Mouse (Mus musculus) frontal cortex, postnatal 36 days (tissue): ENCODE data around the gene Pard3b.

Experiments
- DNase-seq, 2 experiments: peaks; one replicate each; pipeline ENCODE4 v3.0.0; 2022; ENCODE audit warnings: low spot score in 2 of 2

Gene Pard3b

GRCm38 (mm10) chr1:62449193-62449875 is 810.7 kb downstream of the Pard3b start:
- DNase-seq = no peak

DNA sequence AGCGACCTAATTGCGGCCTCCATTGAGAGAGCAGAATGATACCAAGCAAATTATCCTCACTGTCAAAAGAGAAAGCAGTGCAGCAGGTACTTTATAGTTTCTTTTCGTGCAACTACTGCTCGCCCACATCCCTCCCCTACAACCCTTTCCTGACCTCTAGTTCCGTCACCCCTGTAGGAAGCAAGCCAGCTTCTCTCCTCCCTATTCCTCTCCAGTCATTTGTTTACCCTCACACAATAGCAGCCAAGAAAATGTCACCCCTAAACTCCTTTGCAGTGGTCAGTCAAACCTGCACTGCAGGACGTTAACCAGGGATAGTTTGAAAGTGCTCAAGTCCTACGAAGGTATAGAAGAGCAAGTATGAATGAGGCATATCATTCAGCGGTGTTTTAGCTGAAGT is 826.9 kb downstream of the Pard3b start:
- no peak for DNase-seq

DNA sequence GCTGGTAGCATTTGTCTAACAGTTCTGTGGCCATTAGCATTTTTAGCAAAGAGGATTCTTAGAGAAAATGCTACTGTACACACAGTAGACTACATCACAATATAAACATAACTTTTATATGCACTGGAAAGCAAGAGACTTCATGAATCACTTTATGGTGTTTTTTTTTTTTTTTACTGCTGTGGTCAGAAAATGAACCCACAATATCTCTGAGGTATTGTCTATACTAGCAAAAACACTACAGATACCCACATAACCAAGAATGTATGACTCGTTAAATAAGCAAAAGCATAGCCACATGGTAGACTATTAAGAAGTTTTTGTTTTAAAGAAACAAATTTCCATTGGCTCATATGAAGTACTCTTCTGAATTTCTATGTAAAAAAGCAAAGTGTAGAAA is 827.9 kb downstream of the Pard3b start:
- no peak for DNase-seq

DNA sequence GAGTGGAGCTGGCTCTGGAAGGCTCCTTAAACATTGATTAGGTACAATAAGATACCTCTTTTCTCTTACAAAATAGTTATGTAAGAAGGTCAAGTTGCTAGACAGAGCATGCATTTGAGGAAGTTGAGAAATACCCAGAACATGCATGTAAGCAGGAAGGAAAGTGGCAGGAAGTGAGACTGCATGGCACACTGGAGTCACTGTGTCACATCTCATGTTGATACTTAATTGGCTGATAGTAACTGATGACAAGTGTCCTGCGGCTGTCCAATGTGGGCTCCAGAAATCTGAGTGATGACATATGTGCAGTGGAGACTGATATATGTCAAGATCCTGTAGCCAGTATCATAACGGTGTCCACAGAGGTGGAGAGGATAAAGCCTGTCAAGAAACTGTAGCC is 844.4 kb downstream of the Pard3b start:
- no peak for DNase-seq

DNA sequence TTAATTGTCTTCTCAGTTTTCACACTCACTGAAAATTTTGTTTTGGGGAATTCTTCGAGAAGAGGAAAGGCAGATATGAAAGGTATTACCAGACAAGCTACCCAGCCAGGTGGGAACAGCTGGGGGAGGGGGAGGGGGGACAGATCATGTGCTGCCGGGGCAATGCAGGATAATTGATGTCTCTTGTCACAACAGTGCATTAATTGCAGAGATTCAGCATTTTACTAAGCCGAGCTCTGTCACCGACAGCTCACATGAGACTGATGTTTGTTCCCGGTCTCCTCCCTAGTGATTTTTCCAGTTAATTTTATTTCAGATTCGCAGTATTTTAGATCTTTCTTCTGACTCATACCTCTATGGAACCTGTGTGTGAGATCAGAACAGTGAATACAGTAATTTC is 850.2 kb downstream of the Pard3b start:
- no peak for DNase-seq

DNA sequence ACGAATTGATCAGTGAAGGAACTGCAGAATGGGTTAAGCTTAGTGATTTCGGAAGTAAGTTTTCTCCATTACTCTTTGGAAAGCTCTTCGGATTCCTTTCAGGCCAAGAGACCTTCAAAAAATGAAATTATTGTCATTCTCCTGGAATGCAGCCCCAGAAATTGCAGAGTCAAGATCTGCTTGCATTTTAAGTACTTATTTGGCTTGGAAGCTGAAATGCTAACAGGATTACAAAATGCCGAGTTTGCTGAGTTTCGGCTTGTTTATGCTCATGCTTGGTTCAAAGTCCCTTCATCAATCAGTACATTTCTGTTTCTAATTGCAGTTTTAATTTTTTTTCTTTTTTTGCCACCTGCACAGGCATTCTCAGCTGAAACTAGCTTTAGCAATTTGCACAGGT is 860.5 kb downstream of the Pard3b start:
- DNase-seq = no peak

- DNase-seq = no peak
These were observed 871.9 kb downstream of the Pard3b start for GRCm38 (mm10) chr1:62510501-62510900.

- no peak for DNase-seq
These were observed 873.1 kb downstream of the Pard3b start for GRCm38 (mm10) chr1:62511681-62512080.

DNA sequence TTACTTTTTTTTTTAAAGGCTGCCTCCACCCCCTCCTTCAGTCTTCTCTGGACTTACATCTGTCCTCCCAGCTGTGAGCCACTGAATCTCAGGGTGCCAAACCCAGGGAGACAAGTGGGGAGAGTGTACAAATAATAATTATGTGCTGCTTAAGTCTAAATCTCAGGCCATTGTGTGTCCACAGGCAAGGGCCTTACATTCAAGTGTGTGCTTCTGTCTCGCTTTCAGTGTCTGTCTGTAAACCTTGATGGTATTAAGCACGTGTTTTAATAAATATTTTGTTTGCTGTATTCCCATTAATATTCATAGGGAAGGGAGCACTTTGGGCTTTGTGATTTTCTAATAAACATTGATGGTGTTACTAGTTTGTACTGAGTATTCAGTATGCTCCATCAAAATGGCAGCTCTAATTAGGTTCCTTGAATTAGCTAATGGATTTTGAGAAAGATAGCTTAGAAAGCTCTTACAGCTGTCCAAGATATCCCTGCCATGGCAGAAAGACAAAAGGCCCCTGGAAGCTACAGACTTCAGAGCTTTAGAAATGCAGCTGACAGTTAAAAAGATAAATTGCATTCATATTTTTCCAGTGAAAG is 880.1 kb downstream of the Pard3b start:
- no peak for DNase-seq

DNA sequence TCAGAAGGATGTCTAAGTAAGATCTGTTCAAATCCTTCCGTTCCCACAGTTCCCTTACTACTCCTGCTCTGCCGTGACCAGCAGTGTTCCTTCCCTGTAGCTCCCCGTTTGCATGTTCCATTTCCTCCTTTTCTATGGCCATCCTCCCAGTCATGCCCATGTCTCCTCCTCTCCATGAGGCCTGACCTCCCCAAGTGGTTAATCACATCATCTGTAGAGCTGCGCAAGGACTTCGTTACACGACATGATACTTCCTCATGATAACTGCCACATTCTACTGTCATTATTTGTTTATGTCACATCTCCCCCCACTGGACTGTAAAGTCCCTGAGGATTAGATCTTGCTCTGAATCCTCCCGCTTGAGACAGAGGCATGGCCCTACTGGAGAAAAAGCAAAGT is 882.7 kb downstream of the Pard3b start:
- no peak for DNase-seq

DNA sequence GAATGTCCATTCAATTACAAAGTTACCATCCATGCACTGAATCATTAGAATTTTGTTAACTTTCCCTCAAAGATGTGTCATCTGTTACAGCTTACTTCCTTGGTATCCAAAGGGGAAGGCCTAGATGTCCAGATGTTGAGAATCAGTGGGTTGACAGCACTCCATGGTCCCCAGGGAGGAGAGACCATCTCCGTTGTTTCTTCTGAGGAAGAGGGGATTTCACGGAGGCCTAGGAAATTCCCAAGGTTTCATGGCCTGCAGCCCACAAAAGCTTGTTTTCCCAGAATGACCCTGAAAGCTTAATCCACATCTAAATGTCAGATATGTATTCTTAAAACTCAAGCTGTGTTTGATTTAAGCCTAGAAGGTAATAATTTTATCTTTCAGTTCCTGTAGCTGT is 884.1 kb downstream of the Pard3b start:
- DNase-seq = no peak

- no peak for DNase-seq
These were observed 889.2 kb downstream of the Pard3b start for GRCm38 (mm10) chr1:62527788-62528187.

GRCm38 (mm10) chr1:62529941-62530340 is 891.3 kb downstream of the Pard3b start:
- DNase-seq = no peak

GRCm38 (mm10) chr1:62532426-62533126 is 894.0 kb downstream of the Pard3b start:
- no peak for DNase-seq

- no peak for DNase-seq
These were observed 910.3 kb downstream of the Pard3b start for GRCm38 (mm10) chr1:62548953-62549352.

- DNase-seq = no peak
These were observed 911.9 kb downstream of the Pard3b start for GRCm38 (mm10) chr1:62550546-62550945.

GRCm38 (mm10) chr1:62551516-62551915 is 912.9 kb downstream of the Pard3b start:
- peak; percentile 18 to 24 for DNase-seq

DNA sequence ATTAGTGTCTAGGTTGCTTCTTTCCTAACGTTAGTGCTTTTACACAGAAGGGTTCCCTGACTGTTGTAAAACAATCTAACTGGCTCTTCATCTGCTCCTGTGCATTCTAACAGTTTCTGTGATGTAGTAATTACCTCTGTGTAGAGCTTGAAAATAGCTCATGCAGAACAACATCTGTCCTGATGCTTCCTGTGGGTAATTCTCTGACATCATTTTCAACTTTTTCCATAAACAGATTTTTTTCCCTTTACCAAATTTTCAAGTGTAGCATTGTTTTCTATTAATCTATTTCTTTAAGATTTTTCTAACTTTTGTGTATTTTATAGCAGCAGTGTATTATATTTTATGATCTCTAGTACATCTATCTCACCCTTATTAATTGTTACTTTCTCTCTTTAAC is 917.2 kb downstream of the Pard3b start:
- DNase-seq = no peak

- DNase-seq = no peak
These were observed 924.4 kb downstream of the Pard3b start for GRCm38 (mm10) chr1:62562987-62563386.

GRCm38 (mm10) chr1:62564245-62565119 is 925.9 kb downstream of the Pard3b start:
- DNase-seq = no peak

DNA sequence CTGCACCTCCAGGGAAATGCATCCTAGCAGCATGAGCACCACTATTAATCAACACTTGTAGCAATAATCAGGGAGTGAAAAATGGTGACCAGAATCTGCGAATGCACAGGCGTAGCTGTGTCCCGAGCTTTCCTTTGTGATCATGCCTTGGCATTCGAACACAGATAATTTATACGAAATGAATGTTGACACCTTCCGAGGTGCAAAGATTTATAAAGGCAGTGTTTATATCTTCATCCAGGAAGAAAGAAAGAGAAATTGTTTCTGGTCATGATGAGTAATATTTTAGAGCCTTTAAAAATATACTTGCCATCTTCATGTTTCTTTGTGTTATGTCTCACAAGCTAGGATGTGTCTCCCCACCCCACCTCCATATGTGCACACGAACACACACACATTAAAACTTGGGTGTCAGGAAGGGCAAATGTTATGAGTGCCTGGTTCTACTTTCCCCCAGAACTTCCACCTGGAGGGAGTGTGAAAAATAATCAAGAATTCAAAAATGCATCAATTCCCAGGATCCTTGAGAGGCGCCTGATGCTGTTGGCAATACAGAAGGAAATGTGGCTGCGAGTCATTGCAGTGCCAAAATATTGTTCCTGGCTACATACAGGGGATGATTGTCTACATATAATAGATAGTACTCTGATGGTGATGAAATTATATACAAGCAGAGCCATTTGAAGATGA is 926.6 kb downstream of the Pard3b start:
- no peak for DNase-seq

DNA sequence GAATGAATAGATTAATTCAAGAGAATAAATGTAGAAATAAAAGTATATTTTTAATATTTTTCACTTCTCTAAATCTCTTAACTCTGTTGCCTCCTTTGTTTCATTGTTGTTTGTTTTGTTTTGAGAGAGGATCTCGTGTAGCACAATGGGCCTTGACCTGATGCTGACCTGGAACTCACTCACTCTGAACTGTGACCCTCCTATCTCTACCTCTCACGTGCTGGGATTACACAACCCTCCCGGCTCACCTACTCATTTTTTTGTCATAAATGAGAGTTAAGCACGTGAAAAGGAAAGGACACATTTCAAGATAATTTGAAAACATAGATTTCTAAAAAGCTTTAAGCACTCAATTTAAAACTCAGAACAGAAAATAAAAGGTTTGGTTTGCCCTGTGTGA is 928.0 kb downstream of the Pard3b start:
- DNase-seq = no peak
